Mouse (Mus musculus): ENCODE results near the gene Ubqlnl.

Ubqlnl gene

GRCm38 (mm10) chr7:104150456-104150855 lies at the start of gene Ubqlnl:
Gene Ubqlnl, minus strand, starts transcription at chr7:104150556.
- DNase-seq (ENCODE audit: extremely low spot score, low spot score): no peak

DNA sequence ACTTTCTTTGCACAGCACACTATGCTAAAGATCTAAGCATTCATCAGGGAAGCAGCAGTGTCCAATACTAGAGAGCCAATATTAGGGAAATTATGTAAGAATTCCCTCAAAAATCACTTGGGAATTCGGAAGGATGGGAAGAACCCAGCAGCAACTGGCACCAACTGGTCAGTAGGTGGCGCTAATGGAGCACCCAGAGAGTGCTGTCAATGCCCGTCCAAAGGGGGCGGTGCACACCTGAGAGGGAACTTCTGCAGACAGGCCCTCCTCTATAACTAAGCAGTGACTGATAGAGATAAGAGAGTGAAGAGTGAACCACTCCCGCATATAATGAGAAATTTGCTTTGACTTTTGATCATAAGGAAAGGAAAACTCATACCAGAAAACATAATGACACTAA lies 49.5 kb upstream of the Ubqlnl start:
- DNase-seq (ENCODE audit: extremely low spot score, low spot score): peak; percentile 55

DNA sequence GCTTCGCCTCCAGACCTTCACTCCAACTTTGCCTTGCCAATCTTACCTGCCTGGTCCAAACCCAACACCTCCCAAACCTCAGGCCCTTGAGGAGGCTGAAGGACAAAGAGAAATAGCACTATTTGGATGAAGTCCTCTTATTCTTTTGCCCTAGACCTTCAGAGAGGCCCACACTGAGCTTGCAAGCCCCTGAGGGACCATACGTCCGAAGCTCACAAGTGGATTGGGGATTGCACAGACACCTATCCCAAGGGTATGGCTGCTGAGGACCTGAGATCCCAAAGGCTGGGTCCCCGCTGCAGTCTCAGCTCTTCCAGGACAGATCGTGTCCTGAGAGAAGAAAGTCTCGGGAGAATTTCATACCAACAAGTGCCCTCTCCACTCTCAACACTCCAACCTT lies 45.5 kb upstream of the Ubqlnl start, which contains the start of gene Olfr649:
Gene Olfr649, minus strand, starts transcription at position 101 of the 400 bp plus-strand sequence.
- DNase-seq (ENCODE audit: extremely low spot score, low spot score): no peak

GRCm38 (mm10) chr7:104191275-104191674 lies 40.9 kb upstream of the Ubqlnl start:
- no peak for DNase-seq (ENCODE audit: extremely low spot score, low spot score)

DNA sequence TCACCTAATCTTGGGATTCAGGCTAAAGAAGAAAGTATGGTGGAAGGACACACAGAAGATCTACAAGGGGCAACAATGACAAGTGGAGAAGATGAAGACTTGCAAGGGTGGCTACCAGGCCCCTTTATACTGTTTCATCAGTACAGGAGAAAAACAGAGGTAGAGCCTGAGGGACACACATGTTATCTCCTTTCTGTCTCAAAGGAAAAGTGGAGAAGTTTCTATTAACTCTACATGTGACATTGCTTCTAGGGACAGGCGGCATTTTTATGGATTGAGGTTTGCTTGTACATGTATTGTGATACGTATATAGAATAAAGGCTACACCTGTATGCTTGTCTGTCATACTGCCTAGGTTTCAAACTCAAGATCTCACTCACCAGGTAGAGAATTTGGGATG lies 32.9 kb upstream of the Ubqlnl start, which contains the start of gene Olfr648:
Gene Olfr648, minus strand, starts transcription at position 101 of the 400 bp plus-strand sequence.
- no peak for DNase-seq (ENCODE audit: extremely low spot score, low spot score)

DNA sequence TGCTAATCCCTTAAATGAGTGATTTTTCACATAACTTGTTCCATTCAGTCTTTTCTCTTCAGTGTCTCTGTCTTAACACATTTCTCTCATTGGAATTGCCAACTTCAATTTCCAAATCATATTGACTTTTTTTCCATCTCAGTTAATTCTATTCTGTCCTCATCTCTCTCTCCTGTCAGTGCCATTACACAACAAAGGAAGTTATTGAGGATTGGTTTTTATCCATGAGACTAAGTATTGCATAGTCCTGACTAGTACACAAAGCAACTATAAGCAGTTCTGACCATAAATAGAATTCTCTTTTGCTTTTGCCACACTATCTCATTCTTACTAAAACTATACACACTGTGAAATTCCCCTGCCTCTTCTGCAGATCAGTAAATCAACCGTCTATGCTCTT lies 28.7 kb upstream of the Ubqlnl start:
- no peak for DNase-seq (ENCODE audit: extremely low spot score, low spot score)

DNA sequence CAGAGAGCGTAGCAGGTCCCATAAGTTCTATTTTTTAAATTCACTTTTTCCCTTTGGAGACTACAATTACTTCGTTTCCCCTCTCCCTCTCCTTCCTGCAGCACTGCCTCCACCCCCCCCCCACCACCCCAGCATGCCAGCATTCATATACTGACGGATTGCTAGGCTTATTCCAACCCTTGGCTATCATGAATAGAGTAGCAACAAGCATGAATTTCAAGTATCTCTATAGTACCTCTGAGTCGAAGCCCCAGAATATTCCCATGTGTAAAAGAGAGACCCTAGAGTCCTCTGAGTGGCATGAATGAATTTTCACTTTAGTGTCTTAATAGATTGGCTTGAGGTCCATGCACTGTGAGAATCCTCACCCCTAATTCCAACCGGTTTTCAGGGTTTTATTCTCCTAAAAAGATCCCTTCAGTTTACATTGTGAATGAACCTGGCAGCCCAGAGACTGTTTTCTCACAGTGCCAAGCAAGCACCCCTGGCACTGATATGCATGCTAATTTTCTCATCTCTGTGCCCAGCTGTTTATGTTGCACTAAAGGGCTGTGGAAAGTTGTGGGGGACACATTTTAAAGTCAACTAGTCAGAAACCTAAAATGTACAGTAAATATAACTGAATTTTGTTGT lies 28.2 kb upstream of the Ubqlnl start:
- DNase-seq (ENCODE audit: extremely low spot score, low spot score): no peak

- no peak for DNase-seq (ENCODE audit: extremely low spot score, low spot score)
Observed at GRCm38 (mm10) chr7:104175085-104175484, 24.7 kb upstream of the Ubqlnl start.

- no peak for DNase-seq (ENCODE audit: extremely low spot score, low spot score)
Observed at GRCm38 (mm10) chr7:104169634-104170204, 19.4 kb upstream of the Ubqlnl start.

- no peak for DNase-seq (ENCODE audit: extremely low spot score, low spot score)
Observed at GRCm38 (mm10) chr7:104167105-104167504, 16.7 kb upstream of the Ubqlnl start.

GRCm38 (mm10) chr7:104143179-104143578 lies 7.2 kb downstream of the Ubqlnl start, which contains the start of gene Ubqln3:
Gene Ubqln3, minus strand, starts transcription at chr7:104143279.
- no peak for DNase-seq (ENCODE audit: extremely low spot score, low spot score)

DNA sequence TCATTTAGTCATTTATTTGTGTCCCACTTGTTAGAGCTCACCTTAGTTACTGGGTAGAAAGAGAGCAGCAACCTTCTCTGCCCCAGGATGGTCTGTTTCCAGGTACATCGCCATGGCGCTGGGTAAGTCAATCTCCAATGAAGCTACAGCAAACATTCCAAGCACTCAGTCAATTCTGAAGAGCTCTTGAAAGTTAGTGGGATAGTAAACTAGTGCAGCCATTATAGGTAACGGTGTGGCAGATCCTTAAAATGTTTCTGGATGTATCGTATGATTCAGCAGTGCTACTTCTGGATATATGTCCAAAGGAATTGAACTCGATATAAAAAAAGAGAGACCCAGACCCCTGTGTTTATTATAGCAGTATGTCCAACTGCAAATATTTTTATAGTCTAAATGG lies 13.1 kb downstream of the Ubqlnl start, which contains the start of gene Olfr643:
Gene Olfr643, minus strand, starts transcription at position 101 of the 400 bp plus-strand sequence.
- no peak for DNase-seq (ENCODE audit: extremely low spot score, low spot score)

GRCm38 (mm10) chr7:104129726-104130125 lies 20.6 kb downstream of the Ubqlnl start, which contains the start of gene Ubqln5:
Gene Ubqln5, minus strand, starts transcription at chr7:104129826.
- no peak for DNase-seq (ENCODE audit: extremely low spot score, low spot score)

DNA sequence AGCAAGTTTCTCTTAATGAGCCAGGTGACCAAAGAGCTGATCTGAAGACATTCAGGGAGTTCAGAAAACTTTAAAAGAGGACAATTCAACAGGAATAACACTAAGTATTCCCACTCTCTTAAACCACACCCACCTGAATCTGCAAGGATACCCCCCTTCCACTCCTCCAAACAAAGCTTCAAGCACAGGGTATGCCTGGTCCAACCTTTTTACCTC lies 45.7 kb downstream of the Ubqlnl start, which contains the start of gene Olfr646:
Gene Olfr646, plus strand, starts transcription at position 117 of the 216 bp plus-strand sequence.
- no peak for DNase-seq (ENCODE audit: extremely low spot score, low spot score)

- DNase-seq (ENCODE audit: extremely low spot score, low spot score): no peak
Observed at GRCm38 (mm10) chr7:104103913-104104756, 46.2 kb downstream of the Ubqlnl start.

All from neural tube, embryonic 10.5 days (tissue).